Mouse (Mus musculus): ENCODE results near the gene Dand5.

The Dand5 gene

DNA sequence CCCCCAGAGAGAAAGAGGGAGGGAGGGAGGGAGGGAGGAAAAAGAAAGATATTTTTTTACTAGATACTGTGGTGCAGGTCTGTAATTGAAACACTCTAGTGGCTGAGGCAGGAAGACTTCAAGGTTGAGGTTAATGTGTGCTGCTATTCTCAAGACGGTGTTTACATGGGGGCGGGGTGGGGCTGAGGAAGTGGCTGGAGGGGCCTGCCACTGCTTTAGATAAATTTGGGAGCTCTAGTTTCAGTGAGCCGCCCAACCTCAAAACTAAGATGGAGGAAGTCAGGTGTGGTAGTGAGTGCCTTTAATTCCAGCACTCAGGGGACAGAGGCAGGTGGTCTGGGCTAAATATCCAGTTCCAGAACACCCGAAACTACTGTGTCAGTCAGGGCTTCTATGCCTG, 3.0 kb upstream of the Dand5 start:
- Histone ChIP-seq H3K9me3 (ENCODE audit: low read length) (no peaks in the 10 kb centered on the region), H3K4me1 (replicated peaks; ENCODE audit: low read depth, low read length) (peaks cover 49% of the 10 kb centered on the region), H3K27me3 (ENCODE audit: insufficient read depth, low read length) (no peaks in the 10 kb centered on the region), H3K4me3 (replicated peaks; ENCODE audit: low read length) (no peak overlapping the region), H3K36me3 (ENCODE audit: insufficient read depth, low read length) (peaks cover 5% of the 10 kb centered on the region; the same call in 1 of the 2 replicates)
- no peak for TF ChIP-seq POU5F1 (IDR thresholded peaks at IDR 0.05; ENCODE audit: borderline replicate concordance, low read length)
- TF ChIP-seq CTCF (conservative IDR thresholded peaks at IDR 0.05; ENCODE audit: low read length): no peak
- TF ChIP-seq NANOG (IDR thresholded peaks at IDR 0.05; ENCODE audit: borderline replicate concordance, low read length): no peak

DNA sequence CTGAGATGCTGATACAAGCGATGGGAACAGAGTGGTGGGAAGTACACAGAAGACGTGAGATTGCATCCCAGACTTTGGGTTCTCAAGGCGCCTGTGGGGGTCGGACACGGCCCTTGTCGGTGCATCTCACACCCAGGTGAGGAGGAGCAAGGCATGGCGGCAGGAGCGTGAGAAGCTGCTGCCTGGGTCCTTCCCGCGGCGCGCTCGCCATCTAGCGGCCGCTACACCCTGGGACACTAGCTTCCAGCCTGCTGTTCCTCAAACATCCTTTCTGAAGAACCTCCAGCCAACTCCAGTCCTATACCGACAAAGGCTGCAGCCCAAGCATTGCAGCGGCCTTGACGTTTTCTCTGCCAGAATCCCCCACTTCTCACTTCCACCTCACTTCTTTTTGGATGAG, 1.0 kb upstream of the Dand5 start:
- H3K4me3 ChIP-seq (replicated peaks; ENCODE audit: low read length): no peak overlapping the region
- no peaks in the 10 kb centered on the region for H3K9me3 ChIP-seq (ENCODE audit: low read length)
- peaks cover 2% of the 10 kb centered on the region; the same call in 1 of the 2 replicates for H3K36me3 ChIP-seq (ENCODE audit: insufficient read depth, low read length)
- H3K4me1 ChIP-seq (replicated peaks; ENCODE audit: low read depth, low read length): peaks cover 43% of the 10 kb centered on the region
- TF ChIP-seq NANOG (IDR thresholded peaks at IDR 0.05; ENCODE audit: borderline replicate concordance, low read length): no peak
- TF ChIP-seq CTCF (conservative IDR thresholded peaks at IDR 0.05; ENCODE audit: low read length): peak; percentile 59
- no peak for TF ChIP-seq POU5F1 (IDR thresholded peaks at IDR 0.05; ENCODE audit: borderline replicate concordance, low read length)
- H3K27me3 ChIP-seq (ENCODE audit: insufficient read depth, low read length): no peaks in the 10 kb centered on the region

DNA sequence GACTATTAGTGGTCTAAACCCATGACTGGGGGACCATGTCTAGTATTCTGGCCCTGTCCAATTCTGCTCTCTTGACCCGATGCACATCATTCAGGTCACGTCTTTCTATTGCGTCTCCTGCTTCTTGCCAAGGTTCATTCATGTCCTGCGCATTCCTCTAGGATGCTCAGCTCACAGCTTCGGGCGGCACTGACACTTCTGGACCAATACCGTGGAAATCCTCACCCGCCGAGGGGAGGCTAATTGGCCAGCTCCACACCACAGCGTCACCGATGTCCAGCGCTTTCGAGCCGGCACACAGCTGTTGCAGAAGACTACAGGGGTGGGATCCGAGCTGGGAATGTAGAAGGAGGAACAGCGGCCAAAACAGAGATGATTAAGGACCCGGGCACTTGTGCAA, 6.5 kb downstream of the Dand5 start:
- Histone ChIP-seq H3K4me3 (replicated peaks; ENCODE audit: low read length) (peak overlapping the region; percentile 52), H3K27me3 (ENCODE audit: insufficient read depth, low read length) (peaks cover 35% of the 10 kb centered on the region), H3K36me3 (ENCODE audit: insufficient read depth, low read length) (no peaks in the 10 kb centered on the region), H3K9me3 (ENCODE audit: low read length) (no peaks in the 10 kb centered on the region), H3K4me1 (replicated peaks; ENCODE audit: low read depth, low read length) (peaks cover 29% of the 10 kb centered on the region)
- TF ChIP-seq NANOG (IDR thresholded peaks at IDR 0.05; ENCODE audit: borderline replicate concordance, low read length) (no peak), CTCF (conservative IDR thresholded peaks at IDR 0.05; ENCODE audit: low read length) (no peak), POU5F1 (IDR thresholded peaks at IDR 0.05; ENCODE audit: borderline replicate concordance, low read length) (no peak)

DNA sequence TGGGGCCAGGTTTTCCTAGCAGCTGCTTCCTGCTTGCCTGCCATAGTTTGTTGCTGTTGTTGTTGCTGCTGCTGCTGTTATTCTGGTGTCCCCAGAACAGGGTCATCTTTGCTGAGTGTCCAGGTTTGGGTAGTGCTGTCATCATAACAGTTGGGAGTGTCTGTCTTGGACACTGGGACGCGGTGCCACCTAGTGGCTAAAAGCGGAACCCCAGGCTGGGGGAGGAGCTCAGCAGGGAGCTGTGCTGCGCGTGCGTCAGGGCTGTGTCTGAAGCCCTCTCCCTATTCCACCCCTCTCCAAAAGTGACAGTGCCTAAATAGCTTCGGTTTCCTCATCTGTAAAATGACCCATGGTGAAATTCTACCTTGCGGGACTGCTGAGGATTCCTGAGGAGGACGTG, 7.1 kb downstream of the Dand5 start:
- no peaks in the 10 kb centered on the region for H3K36me3 ChIP-seq (ENCODE audit: insufficient read depth, low read length)
- H3K4me1 ChIP-seq (replicated peaks; ENCODE audit: low read depth, low read length): peaks cover 30% of the 10 kb centered on the region
- peak; percentile 97 for TF ChIP-seq CTCF (conservative IDR thresholded peaks at IDR 0.05; ENCODE audit: low read length)
- TF ChIP-seq POU5F1 (IDR thresholded peaks at IDR 0.05; ENCODE audit: borderline replicate concordance, low read length): no peak
- no peaks in the 10 kb centered on the region for H3K9me3 ChIP-seq (ENCODE audit: low read length)
- peak overlapping the region; percentile 52 for H3K4me3 ChIP-seq (replicated peaks; ENCODE audit: low read length)
- peaks cover 35% of the 10 kb centered on the region for H3K27me3 ChIP-seq (ENCODE audit: insufficient read depth, low read length)

DNA sequence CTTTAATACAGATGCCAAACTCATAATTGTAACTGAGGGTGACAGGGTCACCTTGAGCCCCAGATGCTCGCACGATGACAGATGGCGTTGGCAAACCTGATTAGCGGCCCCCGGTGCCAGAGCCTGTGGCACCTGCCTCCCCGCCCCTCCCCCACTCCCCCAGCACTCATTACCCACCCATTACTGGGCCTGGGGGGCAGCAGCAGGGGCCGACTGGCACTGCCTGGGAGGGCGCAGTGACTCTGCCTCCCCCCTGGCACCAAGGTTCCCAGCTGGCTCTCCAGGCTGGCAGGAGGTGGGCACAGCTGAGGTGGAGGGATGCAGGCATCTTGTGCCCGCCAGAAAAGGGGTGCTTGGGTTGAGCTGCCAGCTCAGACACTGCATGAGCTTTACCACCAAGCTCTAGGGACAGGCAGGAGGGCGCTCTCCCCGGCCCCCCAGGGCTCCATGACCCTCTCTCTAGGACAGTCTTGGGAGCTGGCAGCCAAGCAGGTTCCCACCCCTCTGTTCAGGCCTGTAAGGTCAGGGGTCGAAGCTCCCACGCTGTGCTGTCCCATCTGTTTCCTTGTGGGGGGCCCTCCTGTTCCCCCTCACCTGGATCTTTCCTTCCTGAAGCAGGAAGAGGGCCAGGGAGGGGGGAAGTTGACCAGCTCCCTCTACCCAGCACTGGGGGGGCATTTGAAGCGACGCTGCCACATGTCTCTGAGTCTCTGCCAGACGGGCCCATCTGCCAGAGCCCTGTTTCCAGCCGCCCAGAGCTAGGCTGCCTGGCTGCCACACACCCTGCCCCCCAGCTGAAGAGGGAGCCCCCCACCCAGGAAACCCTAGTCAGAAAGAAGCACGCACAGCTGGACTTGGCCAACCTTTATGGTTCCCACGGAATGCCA, 7.8 kb downstream of the Dand5 start:
- no peaks in the 10 kb centered on the region for H3K36me3 ChIP-seq (ENCODE audit: insufficient read depth, low read length)
- peaks cover 30% of the 10 kb centered on the region for H3K4me1 ChIP-seq (replicated peaks; ENCODE audit: low read depth, low read length)
- H3K4me3 ChIP-seq (replicated peaks; ENCODE audit: low read length): peak overlapping the region; percentile 26; the same call in 1 of the 2 replicates
- peaks cover 35% of the 10 kb centered on the region for H3K27me3 ChIP-seq (ENCODE audit: insufficient read depth, low read length)
- no peaks in the 10 kb centered on the region for H3K9me3 ChIP-seq (ENCODE audit: low read length)
- no peak for TF ChIP-seq POU5F1 (IDR thresholded peaks at IDR 0.05; ENCODE audit: borderline replicate concordance, low read length)
- no peak for TF ChIP-seq NANOG (IDR thresholded peaks at IDR 0.05; ENCODE audit: borderline replicate concordance, low read length)
- TF ChIP-seq CTCF (conservative IDR thresholded peaks at IDR 0.05; ENCODE audit: low read length): no peak

DNA sequence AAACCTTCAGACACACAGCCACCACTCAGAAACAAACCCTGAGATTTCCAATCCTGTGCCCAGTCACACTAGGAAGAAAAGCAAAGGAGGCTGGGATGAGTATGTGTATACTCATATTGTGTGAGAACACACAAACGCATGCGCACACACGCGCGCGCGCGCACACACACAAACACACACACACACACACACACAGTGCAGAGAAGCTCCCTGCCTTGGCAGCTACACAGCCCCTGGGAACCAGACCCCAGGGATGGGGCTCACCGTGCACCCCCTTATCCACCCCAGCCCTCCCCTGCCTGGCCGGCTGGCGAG, 8.4 kb downstream of the Dand5 start:
- H3K4me1 ChIP-seq (replicated peaks; ENCODE audit: low read depth, low read length): peaks cover 30% of the 10 kb centered on the region
- peaks cover 39% of the 10 kb centered on the region for H3K27me3 ChIP-seq (ENCODE audit: insufficient read depth, low read length)
- no peaks in the 10 kb centered on the region for H3K9me3 ChIP-seq (ENCODE audit: low read length)
- H3K4me3 ChIP-seq (replicated peaks; ENCODE audit: low read length): no peak overlapping the region
- TF ChIP-seq POU5F1 (IDR thresholded peaks at IDR 0.05; ENCODE audit: borderline replicate concordance, low read length) (no peak), CTCF (conservative IDR thresholded peaks at IDR 0.05; ENCODE audit: low read length) (no peak), NANOG (IDR thresholded peaks at IDR 0.05; ENCODE audit: borderline replicate concordance, low read length) (no peak)
- H3K36me3 ChIP-seq (ENCODE audit: insufficient read depth, low read length): no peaks in the 10 kb centered on the region

DNA sequence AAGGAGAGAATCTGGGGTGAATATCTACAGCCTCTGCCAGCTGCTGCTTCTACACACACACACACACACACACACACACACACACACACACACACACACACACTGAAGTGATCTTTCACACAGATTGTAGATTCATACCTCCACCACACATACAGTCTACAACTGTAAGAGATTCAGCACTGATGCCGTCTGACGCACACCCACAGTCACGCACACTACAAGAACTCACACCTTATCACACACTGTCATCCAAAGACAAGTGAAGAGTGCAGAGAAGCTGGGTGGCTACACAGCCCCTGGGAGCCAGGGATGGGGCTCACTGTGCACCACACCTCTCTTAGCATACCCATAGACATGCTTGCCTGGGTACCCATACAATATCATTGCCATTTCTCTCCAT, 8.8 kb downstream of the Dand5 start:
- H3K9me3 ChIP-seq (ENCODE audit: low read length): no peaks in the 10 kb centered on the region
- TF ChIP-seq NANOG (IDR thresholded peaks at IDR 0.05; ENCODE audit: borderline replicate concordance, low read length) (no peak), CTCF (conservative IDR thresholded peaks at IDR 0.05; ENCODE audit: low read length) (no peak), POU5F1 (IDR thresholded peaks at IDR 0.05; ENCODE audit: borderline replicate concordance, low read length) (no peak)
- peaks cover 30% of the 10 kb centered on the region for H3K4me1 ChIP-seq (replicated peaks; ENCODE audit: low read depth, low read length)
- no peaks in the 10 kb centered on the region for H3K36me3 ChIP-seq (ENCODE audit: insufficient read depth, low read length)
- peaks cover 42% of the 10 kb centered on the region for H3K27me3 ChIP-seq (ENCODE audit: insufficient read depth, low read length)
- no peak overlapping the region for H3K4me3 ChIP-seq (replicated peaks; ENCODE audit: low read length)

DNA sequence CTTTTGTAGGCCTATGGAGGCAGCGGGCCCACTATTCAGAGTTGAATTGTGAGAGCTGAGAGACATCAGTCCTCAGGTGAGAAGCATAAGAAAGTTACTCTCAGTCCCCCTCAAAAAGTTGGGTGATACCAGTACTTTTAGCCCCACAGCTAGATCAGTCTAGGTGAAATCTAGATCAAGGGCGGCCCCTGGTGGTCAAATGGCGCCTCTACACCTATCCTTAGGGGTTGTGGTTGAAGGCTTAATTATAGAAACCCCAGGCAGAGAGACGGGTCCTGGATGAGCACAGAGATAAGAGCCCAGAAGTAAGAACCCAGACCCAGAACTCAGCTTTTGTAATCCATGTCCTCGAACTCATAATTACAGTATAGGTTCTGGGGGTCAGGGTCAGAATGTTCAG, 9.6 kb downstream of the Dand5 start:
- TF ChIP-seq NANOG (IDR thresholded peaks at IDR 0.05; ENCODE audit: borderline replicate concordance, low read length) (no peak), POU5F1 (IDR thresholded peaks at IDR 0.05; ENCODE audit: borderline replicate concordance, low read length) (no peak), CTCF (conservative IDR thresholded peaks at IDR 0.05; ENCODE audit: low read length) (peak; percentile 74)
- Histone ChIP-seq H3K4me1 (replicated peaks; ENCODE audit: low read depth, low read length) (peaks cover 30% of the 10 kb centered on the region), H3K4me3 (replicated peaks; ENCODE audit: low read length) (no peak overlapping the region), H3K36me3 (ENCODE audit: insufficient read depth, low read length) (no peaks in the 10 kb centered on the region), H3K27me3 (ENCODE audit: insufficient read depth, low read length) (peaks cover 46% of the 10 kb centered on the region), H3K9me3 (ENCODE audit: low read length) (no peaks in the 10 kb centered on the region)

DNA sequence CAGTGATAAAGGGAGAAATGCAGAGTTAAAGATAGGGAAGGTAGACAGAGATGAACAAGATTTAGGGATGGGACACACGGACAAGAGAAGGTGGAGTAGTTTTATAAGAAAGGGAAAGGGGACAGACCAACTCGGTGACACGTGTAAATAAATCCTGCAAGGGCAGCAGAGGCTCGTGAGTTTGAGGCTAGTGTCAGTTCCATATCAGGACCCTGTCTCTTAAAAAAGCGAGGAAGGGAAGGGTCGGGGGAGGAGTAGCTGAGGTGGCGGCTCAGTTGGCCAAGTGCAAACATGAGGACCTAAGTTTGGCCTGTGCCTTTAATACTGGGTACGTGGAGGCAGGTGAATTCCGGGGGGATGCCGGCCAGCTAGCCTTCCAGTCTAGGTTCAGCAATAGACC, 11.3 kb downstream of the Dand5 start:
- Histone ChIP-seq H3K27me3 (ENCODE audit: insufficient read depth, low read length) (peaks cover 50% of the 10 kb centered on the region), H3K4me1 (replicated peaks; ENCODE audit: low read depth, low read length) (peaks cover 26% of the 10 kb centered on the region), H3K4me3 (replicated peaks; ENCODE audit: low read length) (no peak overlapping the region), H3K9me3 (ENCODE audit: low read length) (no peaks in the 10 kb centered on the region), H3K36me3 (ENCODE audit: insufficient read depth, low read length) (no peaks in the 10 kb centered on the region)
- TF ChIP-seq CTCF (conservative IDR thresholded peaks at IDR 0.05; ENCODE audit: low read length) (no peak), NANOG (IDR thresholded peaks at IDR 0.05; ENCODE audit: borderline replicate concordance, low read length) (no peak), POU5F1 (IDR thresholded peaks at IDR 0.05; ENCODE audit: borderline replicate concordance, low read length) (no peak)
